ENCODE assay signal across 9 mouse cellular contexts in the genomic region with DNA sequence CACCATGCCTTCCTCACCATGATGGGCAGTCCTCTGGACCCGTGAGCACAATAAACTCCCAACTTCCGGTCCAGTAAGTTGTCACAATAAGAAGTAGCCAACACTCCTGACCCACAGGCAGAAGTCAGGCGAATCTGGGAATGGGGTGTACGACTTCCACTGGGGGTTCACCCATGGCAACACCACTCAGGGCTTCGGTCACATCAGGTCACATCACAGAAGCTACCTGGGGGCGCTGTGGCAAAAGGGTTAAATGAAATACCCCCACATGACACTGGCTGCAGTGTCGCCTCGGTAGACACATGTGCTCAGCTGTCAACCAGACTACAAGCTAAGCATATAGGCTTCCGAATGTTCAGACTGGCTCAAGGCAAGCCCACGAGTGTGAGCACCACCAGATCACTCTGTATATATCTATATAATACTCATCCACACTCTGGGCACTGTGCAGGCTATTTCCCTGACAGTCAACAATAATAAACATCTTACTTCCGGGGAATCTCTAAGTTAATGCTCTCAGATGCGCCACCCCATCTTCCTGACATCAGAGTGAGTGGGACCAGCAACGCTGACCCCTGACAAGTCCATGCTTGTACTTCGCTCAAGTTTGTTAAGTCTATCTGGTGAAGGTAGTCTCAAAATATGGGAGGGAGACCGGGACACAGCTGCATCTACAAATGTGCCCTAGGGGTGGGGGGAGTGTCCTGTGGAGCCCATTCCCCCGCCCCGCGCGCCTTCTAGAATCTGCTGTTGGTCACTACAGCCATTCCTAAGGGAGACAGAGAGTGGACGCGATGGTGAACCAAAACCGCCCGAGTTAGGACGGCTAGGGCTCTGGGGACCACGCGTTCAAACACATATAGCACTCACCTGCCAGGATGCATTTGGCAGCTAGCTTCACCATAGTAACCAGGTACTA. TPM values are rescaled to one million over a fixed set of nuclear protein-coding genes. Genes with fewer than 3 reads are reported as not detected.
DNase-seq lines count a peak whose midpoint lies in the region; ATAC-seq and TF ChIP-seq lines count a peak whose summit lies in the region.
"Had no signal": no experiment of that assay in that cellular context is flagged by ENCODE, and none has a peak within 500 bp of the region (broad histone marks: within the 10 kb centered on the region; RNA-seq: fewer than 3 reads in every experiment).

No protein-coding gene starts in this region.

- TF ChIP-seq EP300 in liver, postnatal 0 days (IDR thresholded peaks at IDR 0.05; ENCODE audit: low read depth): no peak

- no peak for TF ChIP-seq POLR2A in lung, adult 2 months (IDR thresholded peaks at IDR 0.05; ENCODE audit: borderline replicate concordance, extremely low read depth, low read depth, low read length)
- no peak for TF ChIP-seq POLR2A in cortical plate, adult 2 months (IDR thresholded peaks at IDR 0.05; ENCODE audit: extremely low read depth, insufficient read depth, low read length)

- peak overlapping the region; percentile 90 for H3K4me2 ChIP-seq in liver, postnatal 0 days (ENCODE audit: low read depth, low read length)

- peaks cover 13% of the 10 kb centered on the region; the same call in 1 of the 2 replicates for H3K36me3 ChIP-seq in hindbrain, embryonic 10.5 days
- no peaks in the 10 kb centered on the region for H3K36me3 ChIP-seq in liver, postnatal 0 days (replicated peaks; ENCODE audit: insufficient read depth, low read length)

- ATAC-seq in liver, postnatal 0 days: no peak

- 19% methylated on average over 26 of the region's 26 CpGs for WGBS in lung, adult 2 months
- WGBS in hindbrain, embryonic 10.5 days: 26% methylated on average over 26 of the region's 26 CpGs
- WGBS in liver, postnatal 0 days (ENCODE audit: insufficient replicate concordance): 28% methylated on average over 26 of the region's 26 CpGs

- H3K27ac ChIP-seq in cortical plate, adult 2 months (ENCODE audit: insufficient read depth, low read length): no peak overlapping the region
- peak overlapping the region; percentile 91 for H3K27ac ChIP-seq in hindbrain, embryonic 10.5 days
- 0 out of 2 replicates have a peak overlapping the region, but pooled peaks have one; percentile 2 for H3K27ac ChIP-seq in liver, postnatal 0 days (ENCODE audit: low read depth)

- H3K9me3 ChIP-seq in hindbrain, embryonic 10.5 days: no peaks in the 10 kb centered on the region
- no peaks in the 10 kb centered on the region for H3K9me3 ChIP-seq in liver, postnatal 0 days (ENCODE audit: low read length)

- no peak for DNase-seq in lung, adult 2 months
- no peak for DNase-seq in lung, postnatal 14 days
- no peak for DNase-seq in hindbrain, embryonic 10.5 days (ENCODE audit: low spot score)
- DNase-seq in liver, postnatal 0 days: no peak
- DNase-seq in thymus, postnatal 10 days (ENCODE audit: low spot score in 2 of 2): peak; percentile 11 to 25
- no peak for DNase-seq in layer of hippocampus, adult 18-20 months (ENCODE audit: low spot score in 2 of 2)
- DNase-seq in left cerebral cortex, adult 9 months (ENCODE audit: low spot score in 2 of 2): no peak

- TF ChIP-seq CTCF in lung, adult 2 months (IDR thresholded peaks at IDR 0.05; ENCODE audit: insufficient read depth, low read length): no peak
- TF ChIP-seq CTCF in cortical plate, adult 2 months (IDR thresholded peaks at IDR 0.05; ENCODE audit: extremely low read depth, insufficient read depth, low read length): no peak
- TF ChIP-seq CTCF in liver, postnatal 0 days (IDR thresholded peaks at IDR 0.05; ENCODE audit: low read depth): no peak

- H3K4me3 ChIP-seq in lung, adult 2 months (replicated peaks; ENCODE audit: extremely low read depth, low read depth, low read length): peak overlapping the region; percentile 86
- H3K4me3 ChIP-seq in cortical plate, adult 2 months (ENCODE audit: insufficient read depth, low read length): peak overlapping the region; percentile 55
- H3K4me3 ChIP-seq in hindbrain, embryonic 10.5 days: peak overlapping the region; percentile 84
- H3K4me3 ChIP-seq in liver, postnatal 0 days (ENCODE audit: low read depth, low read length): peak overlapping the region; percentile 66

- H3K9ac ChIP-seq in liver, postnatal 0 days (replicated peaks): peak overlapping the region; percentile 62

- H3K27me3 ChIP-seq in hindbrain, embryonic 10.5 days (ENCODE audit: insufficient read depth, poor library complexity, severe bottlenecking): no peaks in the 10 kb centered on the region
- no peaks in the 10 kb centered on the region for H3K27me3 ChIP-seq in liver, postnatal 0 days (ENCODE audit: insufficient read depth, low read length)

- peaks cover 7% of the 10 kb centered on the region; the same call in 1 of the 2 replicates for H3K4me1 ChIP-seq in lung, adult 2 months (ENCODE audit: control insufficient read depth, insufficient read depth, low read length)
- peaks cover 4% of the 10 kb centered on the region for H3K4me1 ChIP-seq in cortical plate, adult 2 months (ENCODE audit: control insufficient read depth, insufficient read depth, low read length)
- peaks cover 40% of the 10 kb centered on the region for H3K4me1 ChIP-seq in hindbrain, embryonic 10.5 days (replicated peaks)
- H3K4me1 ChIP-seq in liver, postnatal 0 days (ENCODE audit: insufficient read depth): peaks cover 21% of the 10 kb centered on the region

RNA-seq across cellular contexts. Expression of gene Ift27, which starts 0.7 kb away (rescaled TPM):
- 42.1 and 52.9 TPM in 2 replicates for polyA plus RNA-seq in lung, adult 2 months (2012; rRNA removed)
- polyA plus RNA-seq in cortical plate, adult 2 months (2012; rRNA removed): 43.9 and 44.4 TPM in 2 replicates
- 156 and 171 TPM in 2 replicates for polyA plus RNA-seq in hindbrain, embryonic 10.5 days (2016; fragmentation: Nextera tagmentation; extraction: Ambion mirVana)
- 24.4 and 25.3 TPM in 2 replicates for polyA plus RNA-seq in liver, postnatal 0 days (2015; fragmentation: Nextera tagmentation; extraction: Ambion mirVana)
- total RNA-seq in layer of hippocampus, adult 18-20 months (2021): 10 to 100 TPM; 19.5 to 21.8 TPM

RNA-seq across cellular contexts. Expression of gene Pvalb, which starts 33.0 kb away (rescaled TPM):
- 6.2 TPM in 1 of 2 replicates, not detected in the other for polyA plus RNA-seq in lung, adult 2 months (2012; rRNA removed)
- polyA plus RNA-seq in cortical plate, adult 2 months (2012; rRNA removed): 121 and 122 TPM in 2 replicates
- polyA plus RNA-seq in hindbrain, embryonic 10.5 days (2016; fragmentation: Nextera tagmentation; extraction: Ambion mirVana): 0.39 and 0.52 TPM in 2 replicates
- 2.4 TPM in 1 of 2 replicates, not detected in the other for polyA plus RNA-seq in liver, postnatal 0 days (2015; fragmentation: Nextera tagmentation; extraction: Ambion mirVana)
- total RNA-seq in layer of hippocampus, adult 18-20 months (2021): 10 to 100 TPM; 61.3 to 62.5 TPM
- total RNA-seq: neutrophil, adult 5-6 weeks had no signal

RNA-seq across cellular contexts. Expression of gene Cacng2, which starts 53.3 kb away (rescaled TPM):
- polyA plus RNA-seq in lung, adult 2 months (2012; rRNA removed): not detected in 2 replicates
- 28.2 and 28.4 TPM in 2 replicates for polyA plus RNA-seq in cortical plate, adult 2 months (2012; rRNA removed)
- 0.24 and 0.92 TPM in 2 replicates for polyA plus RNA-seq in hindbrain, embryonic 10.5 days (2016; fragmentation: Nextera tagmentation; extraction: Ambion mirVana)
- not detected in 2 replicates for polyA plus RNA-seq in liver, postnatal 0 days (2015; fragmentation: Nextera tagmentation; extraction: Ambion mirVana)
- total RNA-seq in layer of hippocampus, adult 18-20 months (2021): 10 to 100 TPM; 34.4 to 34.9 TPM
- total RNA-seq: neutrophil, adult 5-6 weeks had no signal

Comparison
In these comparisons a context has a peak if more than half of its experiments do, and no peak if none do; other contexts are left out.
1. DNase-seq: peak in thymus, postnatal 10 days (2 of 2); none in lung, adult 2 months (single experiment), lung, postnatal 14 days (single experiment), hindbrain, embryonic 10.5 days (single experiment), liver, postnatal 0 days (single experiment), layer of hippocampus, adult 18-20 months (0 of 2) and left cerebral cortex, adult 9 months (0 of 2).
2. RNA of gene Pvalb, which starts 33.0 kb away (polyA plus RNA-seq): 121 to 122 TPM in cortical plate, adult 2 months; 6.2 TPM in lung, adult 2 months, 0.39 to 0.52 TPM in hindbrain, embryonic 10.5 days and 2.4 TPM in liver, postnatal 0 days; every median in the first group is over 10 times any median in the second.
3. RNA of gene Cacng2, which starts 53.3 kb away (polyA plus RNA-seq): 28.2 to 28.4 TPM in cortical plate, adult 2 months; 0.24 to 0.92 TPM in hindbrain, embryonic 10.5 days, not detected in lung, adult 2 months and not detected in liver, postnatal 0 days; every median in the first group is over 10 times any median in the second.
4. Peak in every context shown above with its lines, with median percentiles within 50 percentile points of each other: H3K4me3 ChIP-seq.